In the genomic region with DNA sequence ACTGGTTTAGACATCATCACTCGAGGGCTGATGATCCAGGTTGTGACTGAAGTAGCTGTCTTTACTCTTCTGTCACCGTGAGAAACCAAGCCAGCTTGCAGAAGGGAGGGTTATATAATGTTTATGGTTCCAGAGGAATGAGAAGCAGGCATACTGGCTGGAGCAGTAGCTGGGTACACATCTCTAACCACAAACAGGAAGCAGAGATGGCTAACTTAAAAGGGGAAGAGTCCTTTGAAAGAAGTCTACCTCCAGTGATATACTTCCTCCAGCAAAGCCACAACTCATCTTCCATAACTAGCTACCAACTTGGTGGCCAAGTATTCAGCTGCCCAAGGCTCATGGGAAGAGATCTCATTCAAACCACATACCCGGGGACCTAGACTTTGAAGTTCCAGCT, we compare ENCODE assay signal across 28 mouse cellular contexts. TPM values are rescaled to one million over a fixed set of nuclear protein-coding genes. Genes with fewer than 3 reads are reported as not detected.
DNase-seq lines count a peak whose midpoint lies in the region; ATAC-seq and TF ChIP-seq lines count a peak whose summit lies in the region.
"Had no signal": no experiment of that assay in that cellular context is flagged by ENCODE, and none has a peak within 500 bp of the region (broad histone marks: within the 10 kb centered on the region; RNA-seq: fewer than 3 reads in every experiment).

No protein-coding gene starts in this region.

- TF ChIP-seq EP300 in lung, postnatal 0 days (IDR thresholded peaks at IDR 0.05) = no peak
- peak; percentile 42 to 65; a peak in 2 of 4 replicates for TF ChIP-seq EP300 in MEL (IDR thresholded peaks at IDR 0.05; ENCODE audit: low read depth in 1 of 2, low read length in 2 of 2)

- no peaks in the 10 kb centered on the region for H3K27me3 ChIP-seq in lung, postnatal 0 days (replicated peaks; ENCODE audit: insufficient read depth, low read length)
- no peaks in the 10 kb centered on the region for H3K27me3 ChIP-seq in MEL (ENCODE audit: control insufficient read depth in 1 of 2, insufficient read depth in 2 of 2, low read length in 2 of 2)
- H3K27me3 ChIP-seq in splenic B cell, adult 2 months (ENCODE audit: control insufficient read depth, insufficient read depth, low read length, poor library complexity, severe bottlenecking) = no peaks in the 10 kb centered on the region
- H3K27me3 ChIP-seq: forebrain, embryonic 13.5 days; heart, embryonic 12.5 days; hindbrain, embryonic 15.5 days; kidney, embryonic 15.5 days; limb, embryonic 12.5 days; neural tube, embryonic 13.5 days had no signal

- no peak overlapping the region for H3K9ac ChIP-seq in lung, postnatal 0 days (replicated peaks; ENCODE audit: low read depth)
- no peak overlapping the region for H3K9ac ChIP-seq in MEL (ENCODE audit: control insufficient read depth, low read depth, low read length, poor library complexity, severe bottlenecking)
- H3K9ac ChIP-seq: forebrain, embryonic 13.5 days; heart, embryonic 12.5 days; hindbrain, embryonic 15.5 days; kidney, embryonic 15.5 days; limb, embryonic 12.5 days; neural tube, embryonic 13.5 days had no signal

- no peak for DNase-seq in lung, postnatal 0 days (ENCODE audit: low spot score)
- DNase-seq in lung, postnatal 36 days = no peak
- DNase-seq in MEL (ENCODE audit: low read depth, low spot score) = peak; percentile 81
- DNase-seq in splenic B cell, adult 2 months (ENCODE audit: low read depth, low spot score) = peak; percentile 25
- no peak for DNase-seq in urinary bladder, adult 18-20 months (ENCODE audit: low spot score in 2 of 2)
- no peak for DNase-seq in ovary, postnatal 14 days (ENCODE audit: low spot score)
- DNase-seq: adrenal gland, postnatal 36 days; cerebellum, adult 2 months; cerebellum, postnatal 14 days; gastrocnemius, postnatal 25 days; heart, adult 18-20 months; kidney, adult 11 months; kidney, postnatal 25 days; lung, postnatal 10 days; thymus, postnatal 4 days had no signal

- peaks cover 3% of the 10 kb centered on the region; the same call in 1 of the 2 replicates for H3K36me3 ChIP-seq in lung, postnatal 0 days (ENCODE audit: insufficient read depth, low read length)
- peaks cover 0 to 30% of the 10 kb centered on the region in 2 experiments; a peak in 2 of 4 replicates for H3K36me3 ChIP-seq in MEL (ENCODE audit: control insufficient read depth in 1 of 2, insufficient read depth in 2 of 2, low read length in 2 of 2)
- H3K36me3 ChIP-seq in splenic B cell, adult 2 months (ENCODE audit: control insufficient read depth, insufficient read depth, low read length, poor library complexity, severe bottlenecking) = peaks cover 4% of the 10 kb centered on the region; the same call in 1 of the 2 replicates

- TF ChIP-seq RAD21 in MEL (IDR thresholded peaks at IDR 0.05; ENCODE audit: low read depth, low read length) = no peak

- H3K4me1 ChIP-seq in lung, postnatal 0 days (ENCODE audit: insufficient read depth, low read depth, low read length) = no peaks in the 10 kb centered on the region
- H3K4me1 ChIP-seq in MEL (ENCODE audit: control insufficient read depth in 1 of 2, insufficient read depth in 2 of 2, low read length in 2 of 2) = peaks cover 14 to 29% of the 10 kb centered on the region in 2 experiments
- H3K4me1 ChIP-seq: forebrain, embryonic 13.5 days; heart, embryonic 12.5 days; hindbrain, embryonic 10.5 days; hindbrain, embryonic 15.5 days; kidney, embryonic 15.5 days; limb, embryonic 12.5 days; neural tube, embryonic 13.5 days had no signal

- no peak overlapping the region for H3K4me2 ChIP-seq in lung, postnatal 0 days (replicated peaks; ENCODE audit: low read depth, low read length)
- H3K4me2 ChIP-seq: forebrain, embryonic 13.5 days; heart, embryonic 12.5 days; hindbrain, embryonic 15.5 days; kidney, embryonic 15.5 days; limb, embryonic 12.5 days; midbrain, embryonic 11.5 days; neural tube, embryonic 13.5 days had no signal

- TF ChIP-seq CTCF in lung, postnatal 0 days (IDR thresholded peaks at IDR 0.05) = no peak
- no peak for TF ChIP-seq CTCF in MEL (IDR thresholded peaks at IDR 0.05 in 2 of 3, conservative IDR thresholded peaks at IDR 0.05 in 1 of 3; ENCODE audit: control insufficient read depth in 1 of 3, insufficient read depth in 1 of 3, low read depth in 2 of 3, low read length in 3 of 3, poor library complexity in 1 of 3, severe bottlenecking in 1 of 3)

- 0 out of 2 replicates have a peak overlapping the region, but pooled peaks have one; percentile 14 for H3K27ac ChIP-seq in lung, postnatal 0 days (ENCODE audit: low read length)
- peak overlapping the region; percentile 22; the same call in 1 of the 2 replicates for H3K27ac ChIP-seq in MEL (ENCODE audit: control insufficient read depth, low read depth, low read length)
- H3K27ac ChIP-seq: forebrain, embryonic 13.5 days; hindbrain, embryonic 10.5 days; hindbrain, embryonic 15.5 days; kidney, embryonic 15.5 days; limb, embryonic 12.5 days; neural tube, embryonic 13.5 days had no signal

- TF ChIP-seq POLR2A in MEL (IDR thresholded peaks at IDR 0.05; ENCODE audit: control insufficient read depth in 1 of 2, insufficient read depth in 1 of 2, low read depth in 1 of 2, low read length in 2 of 2, poor library complexity in 1 of 2) = no peak

- no peak for ATAC-seq in lung, postnatal 0 days
- peak; percentile 85 to 87 for ATAC-seq in hematopoietic stem cell, adult 5-6 weeks (replicated peaks in 1 of 2; ENCODE audit: insufficient read depth in 1 of 2, low FRiP score in 2 of 2, low TSS enrichment in 1 of 2, low read depth in 1 of 2, poor library complexity in 2 of 2, severe bottlenecking in 2 of 2)
- no peak for ATAC-seq in frontal cortex, adult (ENCODE audit: low TSS enrichment)
- ATAC-seq: forebrain, embryonic 13.5 days; inflammation-experienced regulatory T-cells, adult 6 months; midbrain, embryonic 16.5 days had no signal

- H3K79me2 ChIP-seq in MEL (ENCODE audit: control insufficient read depth, insufficient read depth, low read length, poor library complexity) = no peaks in the 10 kb centered on the region

- WGBS in lung, postnatal 0 days = 76% methylated on average over 3 of the region's 3 CpGs

- no peak overlapping the region for H3K4me3 ChIP-seq in lung, postnatal 0 days (ENCODE audit: low read depth, low read length)
- H3K4me3 ChIP-seq in MEL (ENCODE audit: control insufficient read depth in 1 of 2, insufficient read depth in 1 of 2, low read depth in 2 of 2, low read length in 2 of 2) = no peak overlapping the region
- H3K4me3 ChIP-seq: forebrain, embryonic 13.5 days; heart, embryonic 12.5 days; hindbrain, embryonic 10.5 days; hindbrain, embryonic 15.5 days; kidney, embryonic 15.5 days; limb, embryonic 12.5 days; myocyte; neural tube, embryonic 13.5 days had no signal

- no peaks in the 10 kb centered on the region for H3K9me3 ChIP-seq in lung, postnatal 0 days (ENCODE audit: low read length)
- H3K9me3 ChIP-seq in MEL (replicated peaks; ENCODE audit: insufficient read depth, low read length) = no peaks in the 10 kb centered on the region
- H3K9me3 ChIP-seq: forebrain, embryonic 13.5 days; hindbrain, embryonic 10.5 days; hindbrain, embryonic 15.5 days; kidney, embryonic 15.5 days; limb, embryonic 12.5 days; neural tube, embryonic 13.5 days had no signal

TF ChIP-seq in MEL, 35 proteins besides CTCF, POLR2A, EP300 and RAD21:
- TF ChIP-seq GATA1 (IDR thresholded peaks at IDR 0.05; ENCODE audit: low read depth, low read length) (0 out of 2 replicates have a peak, but pooled peaks have one; percentile 10), TBP (IDR thresholded peaks at IDR 0.05; ENCODE audit: low read depth, low read length) (0 out of 2 replicates have a peak, but pooled peaks have one; percentile 31), ETS1 (IDR thresholded peaks at IDR 0.05; ENCODE audit: low read depth, low read length) (0 out of 2 replicates have a peak, but pooled peaks have one; percentile 21), POLR2AphosphoS2 (IDR thresholded peaks at IDR 0.05; ENCODE audit: low read length) (no peak)

RNA-seq across cellular contexts. Expression of a gene that starts 23.7 kb away (rescaled TPM):
- polyA plus RNA-seq in lung, postnatal 0 days (2015; fragmentation: Nextera tagmentation; extraction: Ambion mirVana) = 95.7 and 107 TPM in 2 replicates
- 189 and 207 TPM in 2 replicates for total RNA-seq in MEL (2012; rRNA removed)
- polyA plus RNA-seq in MEL (2012; ENCODE audit: insufficient read depth in 1 of 2, insufficient read length in 2 of 2, low read depth in 1 of 2, low replicate concordance in 2 of 2, missing spikeins in 1 of 2) = 100 to 1,000 TPM in 1 of 2 experiments, not detected in 1; 307 TPM
- 127 and 153 TPM in 2 replicates for total RNA-seq in hematopoietic stem cell, adult 5-6 weeks (2017)

RNA-seq across cellular contexts. Expression of a gene that starts 39.1 kb away (rescaled TPM):
- polyA plus RNA-seq in lung, postnatal 0 days (2015; fragmentation: Nextera tagmentation; extraction: Ambion mirVana) = 4.6 and 6.7 TPM in 2 replicates
- total RNA-seq in MEL (2012; rRNA removed) = 10.2 and 24.0 TPM in 2 replicates
- polyA plus RNA-seq in MEL (2012; ENCODE audit: insufficient read depth in 1 of 2, insufficient read length in 2 of 2, low read depth in 1 of 2, low replicate concordance in 2 of 2, missing spikeins in 1 of 2) = 10 to 100 TPM in 1 of 2 experiments, not detected in 1; 25.3 TPM
- total RNA-seq in hematopoietic stem cell, adult 5-6 weeks (2017) = 3.8 and 5.0 TPM in 2 replicates

Comparison
In these comparisons a context has a peak if more than half of its experiments do, and no peak if none do; other contexts are left out.
1. ATAC-seq: peak in hematopoietic stem cell, adult 5-6 weeks (2 of 2); none in lung, postnatal 0 days (single experiment) and frontal cortex, adult (single experiment).
2. DNase-seq: peak in MEL (single experiment) and splenic B cell, adult 2 months (single experiment); none in lung, postnatal 0 days (single experiment), lung, postnatal 36 days (single experiment), urinary bladder, adult 18-20 months (0 of 2) and ovary, postnatal 14 days (single experiment).